Mouse (Mus musculus) lung, adult 10 weeks (tissue): ENCODE data around the gene Hapln1. TPM values are rescaled to one million over a fixed set of nuclear protein-coding genes. Genes with fewer than 3 reads are reported as not detected.

Experiments used
- polyA plus RNA-seq: library from polyadenylated mRNA; stranded (reverse); fragments of 350-450 nt; fragmentation: Illumina TruSeq; extraction: RNeasy Lipid Tissue Mini Kit (QIAGEN cat#74804); gene quantifications from one replicate; pipeline ENCODE4 v1.2.3, GENCODE M21; 2014; ENCODE audit warnings: low read depth, low replicate concordance; ENCODE audit not compliant: insufficient read depth

The Hapln1 gene
- polyA plus RNA-seq, result 0.13 TPM

GRCm38 (mm10) chr13:89539205-89539886, at the start of gene Hapln1:
Gene Hapln1 (plus strand): TSS chr13:89539796.

Other genes with a start within 250 kb of the Hapln1 start
- gene Vcan, start 202.7 kb downstream of the Hapln1 start, polyA plus RNA-seq, result 1.2 TPM